Mouse (Mus musculus) CH12.LX (cell line): Measurements from ENCODE around the gene Cdh26.

Experiments
- CTCF ChIP-seq, 2 experiments: IDR thresholded peaks in 1 of 2; conservative IDR thresholded peaks in 1 of 2; 2 replicates each; pipeline ENCODE4 v1.5.1; 2011 to 2012; ENCODE audit warnings: low read depth in 2 of 2, low read length in 2 of 2, improper control_type of control experiment in 1 of 2, inconsistent platforms in 1 of 2, mild to moderate bottlenecking in 1 of 2, moderate library complexity in 1 of 2
- EP300 ChIP-seq: IDR thresholded peaks from 2 replicates; pipeline ENCODE4 v1.6.1; 2011; ENCODE audit warnings: low read length, improper control_type of control experiment
- GABPA ChIP-seq: IDR thresholded peaks from 2 replicates; pipeline ENCODE4 v1.6.1; 2012; ENCODE audit warnings: low read depth, low read length, improper control_type of control experiment, inconsistent platforms; ENCODE audit not compliant: insufficient replicate concordance
- TBP ChIP-seq: conservative IDR thresholded peaks from 2 replicates; pipeline ENCODE4 v1.6.1; 2011; ENCODE audit warnings: low read depth, low read length, improper control_type of control experiment
- UBTF ChIP-seq: IDR thresholded peaks from 2 replicates; pipeline ENCODE4 v1.6.1; 2012; ENCODE audit warnings: low read depth, mild to moderate bottlenecking, inconsistent platforms, low read length, improper control_type of control experiment, moderate library complexity

- TF ChIP-seq TBP, result no peak
- TF ChIP-seq EP300, result no peak
- TF ChIP-seq CTCF (conservative IDR thresholded peaks at IDR 0.05 in 1 of 2, IDR thresholded peaks at IDR 0.05 in 1 of 2; ENCODE audit: low read depth in 2 of 2, low read length in 2 of 2), result no peak
- no peak for TF ChIP-seq GABPA
- TF ChIP-seq UBTF, result no peak
These were observed 43.6 kb downstream of the Cdh26 start for GRCm38 (mm10) chr2:178473916-178474315.
